Mouse (Mus musculus) kidney, adult 2 months (tissue): ENCODE measurements around the gene Slain1. TPM values are rescaled to one million over a fixed set of nuclear protein-coding genes. Genes with fewer than 3 reads are reported as not detected.

Source experiments
- DNase-seq: peaks from one replicate; pipeline ENCODE4 v3.0.0; 2021
- H3K27ac ChIP-seq: fragments of 200-500 bp; 2 replicates; pipeline ENCODE4 v1.5.1; 2012; ENCODE audit warnings: low read depth, low read length, control low read depth, inconsistent platforms; ENCODE audit not compliant: insufficient read depth
- H3K27me3 ChIP-seq: fragments of 200-500 bp; replicated peaks from 2 replicates; pipeline ENCODE4 v1.6.1; 2012; ENCODE audit warnings: mild to moderate bottlenecking, moderate library complexity, low read length, inconsistent platforms; ENCODE audit not compliant: control insufficient read depth, insufficient read depth
- H3K36me3 ChIP-seq: fragments of 200-500 bp; 2 replicates; pipeline ENCODE4 v1.6.1; 2012; ENCODE audit warnings: mild to moderate bottlenecking, moderate library complexity, low read length, inconsistent platforms; ENCODE audit not compliant: control insufficient read depth, insufficient read depth
- H3K4me1 ChIP-seq: fragments of 200-500 bp; 2 replicates; pipeline ENCODE4 v1.6.1; 2011; ENCODE audit warnings: low read length; ENCODE audit not compliant: control insufficient read depth, insufficient read depth
- H3K4me3 ChIP-seq: fragments of 200-500 bp; 2 replicates; pipeline ENCODE4 v1.5.1; 2011; ENCODE audit warnings: mild to moderate bottlenecking, low read depth, low read length, control low read depth; ENCODE audit not compliant: insufficient read depth
- CTCF ChIP-seq: fragments of 200-500 bp; conservative IDR thresholded peaks from 2 replicates; pipeline ENCODE4 v1.5.1; 2011; ENCODE audit warnings: low read depth, mild to moderate bottlenecking, control low read depth, low read length, moderate library complexity, mixed read lengths; ENCODE audit not compliant: insufficient read depth, insufficient read length
- POLR2A ChIP-seq: fragments of 200-500 bp; IDR thresholded peaks from one replicate; pipeline ENCODE4 v1.6.1; 2011; ENCODE audit warnings: low read depth, low read length, control low read depth
- WGBS: fragments of 180-500 bp; shearing (Covaris S2); methylation state at CpG from one replicate; pipeline ENCODE4 v1.1.7; 2018; 5-methylcytosine and 5-hydroxymethylcytosine counted together
- polyA plus RNA-seq: library from polyadenylated mRNA; depleted of rRNA; stranded (reverse); fragments of >200 nt; gene quantifications from 2 replicates; pipeline ENCODE4 v1.2.3, GENCODE M21; 2012

Gene Slain1
- polyA plus RNA-seq, 1 experiment: 4.1 TPM

- no peak overlapping the region for H3K4me3 ChIP-seq
- no peaks in the 10 kb centered on the region for H3K27me3 ChIP-seq
- DNase-seq: no peak
- TF ChIP-seq POLR2A (no peak), CTCF (no peak)
- H3K36me3 ChIP-seq: no peaks in the 10 kb centered on the region
- WGBS: 85% methylated on average over 7 of the region's 7 CpGs
- H3K27ac ChIP-seq: no peak overlapping the region
- H3K4me1 ChIP-seq: no peaks in the 10 kb centered on the region
Observed at GRCm38 (mm10) chr14:103629639-103630364, 20.2 kb upstream of the Slain1 start.

DNA sequence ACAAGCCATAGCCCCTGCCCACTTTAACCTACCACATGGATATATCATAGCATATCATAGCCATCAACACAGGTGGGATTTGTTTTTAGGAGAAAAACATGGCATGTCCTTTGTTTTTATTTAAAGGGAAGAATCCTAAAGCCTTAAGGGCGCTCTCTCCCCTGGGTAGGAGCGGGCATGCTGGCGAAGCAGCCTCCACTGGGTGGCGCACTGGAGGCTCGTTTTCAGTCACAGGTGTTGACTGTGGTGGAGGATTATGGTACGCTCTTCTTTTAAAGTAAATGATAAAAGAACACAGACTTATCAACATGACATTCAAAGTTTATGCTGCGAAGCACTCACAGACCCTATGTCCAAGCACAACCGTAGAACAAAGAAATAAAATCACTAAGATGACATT, 19.5 kb upstream of the Slain1 start:
- Histone ChIP-seq H3K27ac (no peak overlapping the region), H3K4me3 (no peak overlapping the region), H3K4me1 (no peaks in the 10 kb centered on the region), H3K27me3 (no peaks in the 10 kb centered on the region), H3K36me3 (no peaks in the 10 kb centered on the region)
- TF ChIP-seq CTCF (no peak), POLR2A (no peak)
- 82% methylated on average over 8 of the region's 8 CpGs for WGBS
- no peak for DNase-seq

DNA sequence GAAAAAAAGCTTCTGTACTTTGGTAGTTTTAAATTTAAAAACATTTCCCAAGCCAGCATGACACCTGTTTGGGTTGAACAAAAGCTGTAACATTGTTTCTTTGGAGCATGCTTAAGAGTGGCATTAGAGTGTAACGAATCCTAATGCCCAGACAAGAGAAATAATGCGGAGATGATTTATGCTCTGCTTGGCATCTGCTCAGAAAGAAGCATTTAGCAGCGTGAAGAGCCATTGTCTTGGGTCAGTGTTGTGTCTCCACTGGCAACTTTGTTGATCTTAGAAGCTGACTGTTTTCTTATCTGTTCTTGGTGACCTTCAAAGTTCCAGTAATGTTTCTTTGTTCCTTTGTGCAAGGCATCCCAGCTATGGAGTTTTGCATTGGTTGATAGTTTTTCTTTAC, 6.1 kb upstream of the Slain1 start:
- Histone ChIP-seq H3K27me3 (no peaks in the 10 kb centered on the region), H3K36me3 (no peaks in the 10 kb centered on the region), H3K27ac (no peak overlapping the region), H3K4me3 (no peak overlapping the region), H3K4me1 (no peaks in the 10 kb centered on the region)
- WGBS: 51% methylated on average over 3 of the region's 3 CpGs
- TF ChIP-seq CTCF (no peak), POLR2A (no peak)
- no peak for DNase-seq

DNA sequence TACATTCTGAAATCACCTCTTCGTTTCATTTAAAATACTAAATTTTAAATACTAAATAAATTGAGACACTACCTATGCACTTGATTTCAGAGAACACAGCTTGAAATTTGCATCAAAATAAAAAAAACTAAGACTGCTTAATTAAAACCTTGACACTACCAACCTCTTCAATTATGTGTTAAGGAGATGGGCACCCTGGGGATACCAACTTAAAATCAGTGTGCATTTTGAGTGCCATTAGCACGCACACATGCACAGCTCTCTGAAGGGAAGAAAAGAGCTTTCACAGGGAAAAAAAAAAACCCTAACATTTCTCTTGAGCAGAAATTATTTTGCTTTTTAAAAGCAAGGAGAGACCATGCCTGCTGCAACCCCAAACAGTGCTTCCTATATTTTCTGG, 2.0 kb upstream of the Slain1 start:
- no peak overlapping the region for H3K27ac ChIP-seq
- TF ChIP-seq CTCF (no peak), POLR2A (no peak)
- no peaks in the 10 kb centered on the region for H3K27me3 ChIP-seq
- H3K4me1 ChIP-seq: no peaks in the 10 kb centered on the region
- no peaks in the 10 kb centered on the region for H3K36me3 ChIP-seq
- no peak overlapping the region for H3K4me3 ChIP-seq
- 91% methylated on average over 2 of the region's 2 CpGs for whole genome bisulfite sequencing
- DNase-seq: no peak

GRCm38 (mm10) chr14:103648623-103649255, 1.3 kb upstream of the Slain1 start:
- Histone ChIP-seq H3K27me3 (no peaks in the 10 kb centered on the region), H3K4me3 (no peak overlapping the region), H3K36me3 (no peaks in the 10 kb centered on the region), H3K4me1 (no peaks in the 10 kb centered on the region), H3K27ac (no peak overlapping the region)
- no peak for TF ChIP-seq POLR2A
- TF ChIP-seq CTCF: no peak
- DNase-seq: peak; percentile 20
- WGBS: 34% methylated on average over 12 of the region's 12 CpGs

DNA sequence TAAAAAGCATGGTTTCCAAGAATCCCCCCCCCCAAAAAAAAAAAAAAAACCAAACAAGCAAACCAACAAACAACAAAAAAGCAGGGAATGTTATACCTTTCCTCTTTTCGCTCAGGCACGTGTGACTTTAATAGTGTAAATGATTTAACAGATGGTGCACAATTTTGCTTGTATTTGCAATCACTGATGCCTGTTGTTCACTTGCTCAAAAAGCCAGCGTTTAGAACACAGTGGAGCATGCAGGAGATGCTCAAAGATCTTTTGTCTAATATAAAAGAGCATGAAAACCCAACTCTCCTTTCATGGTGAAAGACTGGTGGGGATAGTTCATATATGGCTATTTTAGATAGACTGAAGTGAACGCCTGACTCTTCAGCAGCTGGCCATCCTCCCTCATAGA, 726 bp upstream of the Slain1 start:
- Histone ChIP-seq H3K4me1 (no peaks in the 10 kb centered on the region), H3K4me3 (0 out of 2 replicates have a peak overlapping the region, but pooled peaks have one; percentile 58), H3K36me3 (no peaks in the 10 kb centered on the region), H3K27me3 (no peaks in the 10 kb centered on the region), H3K27ac (no peak overlapping the region)
- WGBS: 22% methylated on average over 4 of the region's 4 CpGs
- DNase-seq: no peak
- TF ChIP-seq CTCF (no peak), POLR2A (no peak)

DNA sequence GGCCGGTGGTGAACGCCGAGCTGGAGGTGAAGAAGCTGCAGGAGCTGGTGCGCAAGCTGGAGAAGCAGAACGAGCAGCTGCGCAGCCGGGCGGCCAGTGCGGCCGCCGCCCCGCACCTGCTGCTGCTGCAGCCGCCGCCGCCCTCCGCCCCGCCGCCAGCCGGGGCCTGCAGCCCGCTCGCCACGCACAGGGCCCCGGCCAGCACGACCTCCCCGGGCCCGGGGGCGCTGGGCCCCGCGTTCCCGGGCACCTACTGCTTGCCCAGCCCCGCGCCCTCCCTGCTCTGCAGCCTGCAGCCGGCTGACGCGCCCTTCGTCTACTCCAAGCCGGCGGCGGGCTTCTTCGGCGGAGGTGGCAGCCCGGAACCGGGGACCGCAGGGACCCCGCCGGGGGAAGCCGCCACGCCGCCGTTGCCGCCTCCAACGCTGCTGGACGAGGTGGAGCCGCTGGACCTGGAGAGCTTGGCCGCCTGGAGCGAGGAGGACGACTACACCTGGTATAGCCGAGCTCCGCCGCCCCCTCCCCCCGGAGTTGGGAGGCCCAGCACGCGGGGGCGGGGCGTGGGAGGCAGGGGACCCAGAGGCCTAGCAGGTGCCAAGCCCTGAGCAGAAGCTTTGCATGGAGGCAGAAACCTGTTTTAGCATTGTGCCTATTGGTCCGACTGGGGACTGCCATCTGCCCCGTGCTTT, 529 bp downstream of the Slain1 start:
- TF ChIP-seq POLR2A (no peak), CTCF (no peak)
- Histone ChIP-seq H3K4me1 (no peaks in the 10 kb centered on the region), H3K4me3 (peak overlapping the region; percentile 58), H3K27ac (no peak overlapping the region), H3K36me3 (no peaks in the 10 kb centered on the region), H3K27me3 (no peaks in the 10 kb centered on the region)
- peak; percentile 65 for DNase-seq
- WGBS: 1% methylated on average over 62 of the region's 67 CpGs
